Mouse (Mus musculus): ENCODE measurements around the gene Pidd1. TPM values are rescaled to one million over a fixed set of nuclear protein-coding genes. Genes with fewer than 3 reads are reported as not detected.
"Not testable (repeated sequence)": the region's sequence is repeated elsewhere in the genome, so short reads cannot be mapped to it uniquely, and the experiment has no call there.

The Pidd1 gene
- polyA plus RNA-seq, 1 experiment, result 2.7 TPM

DNA sequence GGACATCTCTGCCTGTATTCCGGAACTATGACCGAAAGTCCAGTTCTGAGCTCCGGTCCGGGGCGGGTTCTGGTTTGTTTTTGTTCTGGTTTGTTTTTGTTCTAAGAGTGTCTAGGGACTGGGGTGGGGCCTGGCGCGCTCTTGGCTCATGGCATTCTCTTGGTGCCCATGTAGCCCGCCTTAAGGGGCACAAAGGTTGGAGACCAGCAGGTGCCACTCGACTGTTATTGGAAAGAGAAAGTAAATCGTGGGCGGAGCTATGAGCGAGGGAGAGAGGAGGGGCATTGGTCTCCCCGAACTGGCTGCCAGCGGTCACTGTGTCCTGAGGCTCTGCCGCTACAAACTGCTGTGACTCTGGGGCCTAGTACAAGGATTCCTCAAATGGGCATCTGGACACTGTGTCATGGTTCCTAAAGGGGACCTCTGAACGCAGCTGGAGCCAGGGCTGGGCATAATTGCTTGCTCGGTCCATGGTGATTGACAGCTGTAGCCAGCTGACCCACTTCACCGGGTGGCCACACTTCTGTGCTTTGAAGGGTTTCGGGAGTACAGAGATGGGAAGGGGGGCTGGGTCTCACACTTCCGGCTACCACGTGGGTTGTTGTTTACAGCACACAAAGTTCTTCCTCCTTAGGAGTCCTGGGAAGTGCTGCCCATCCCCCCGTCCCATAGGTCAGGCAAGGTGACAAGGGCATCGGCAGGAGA lies 11.9 kb upstream of the Pidd1 start:
- TF ChIP-seq CTCF (IDR thresholded peaks at IDR 0.05; ENCODE audit: extremely low read depth, insufficient read depth, low read length) (no peak), POLR2A (IDR thresholded peaks at IDR 0.05; ENCODE audit: extremely low read depth, insufficient read depth, low read length) (no peak)
- peak overlapping the region; percentile 89 for H3K4me3 ChIP-seq (ENCODE audit: insufficient read depth, low read length)
- H3K27ac ChIP-seq (ENCODE audit: insufficient read depth, low read length), result peak overlapping the region; percentile 73
- H3K4me1 ChIP-seq (ENCODE audit: control insufficient read depth, insufficient read depth, low read length), result no peaks in the 10 kb centered on the region; the same call in 1 of the 2 replicates

DNA sequence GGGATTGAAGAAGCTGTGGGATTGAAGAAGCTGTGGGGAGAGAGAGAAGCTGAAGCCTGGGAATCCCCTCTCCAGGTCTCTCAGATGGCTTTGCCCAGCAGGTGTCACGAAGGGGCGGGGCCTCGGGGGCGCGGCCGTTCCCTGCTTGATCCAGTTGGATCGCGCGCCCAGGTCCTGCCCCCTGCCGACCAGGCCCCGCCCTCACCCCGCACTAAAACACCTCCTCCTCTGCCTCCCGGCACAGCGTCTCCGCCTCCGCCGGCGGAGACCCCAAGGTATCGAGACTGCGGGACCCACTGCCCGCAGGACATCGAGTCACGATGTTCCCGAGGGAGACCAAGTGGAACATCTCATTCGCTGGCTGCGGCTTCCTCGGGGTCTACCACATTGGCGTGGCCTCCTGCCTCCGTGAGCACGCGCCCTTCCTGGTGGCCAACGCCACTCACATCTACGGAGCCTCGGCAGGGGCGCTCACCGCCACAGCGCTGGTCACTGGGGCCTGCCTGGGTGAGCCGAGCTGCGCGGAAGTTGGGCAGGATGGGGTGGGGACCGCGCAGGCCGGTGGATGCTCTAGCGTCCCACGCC lies 11.2 kb upstream of the Pidd1 start, which contains the start of gene Pnpla2:
TSS of gene Pnpla2 (plus strand) at position 232 of the 585 bp plus-strand sequence.
- H3K4me1 ChIP-seq (ENCODE audit: control insufficient read depth, insufficient read depth, low read length), result no peaks in the 10 kb centered on the region; the same call in 1 of the 2 replicates
- TF ChIP-seq POLR2A (IDR thresholded peaks at IDR 0.05; ENCODE audit: extremely low read depth, insufficient read depth, low read length), result peak; percentile 91
- TF ChIP-seq CTCF (IDR thresholded peaks at IDR 0.05; ENCODE audit: extremely low read depth, insufficient read depth, low read length), result no peak
- H3K4me3 ChIP-seq (ENCODE audit: insufficient read depth, low read length), result peak within 1 kb of the TSS; percentile 89
- H3K27ac ChIP-seq (ENCODE audit: insufficient read depth, low read length), result peak within 1 kb of the TSS; percentile 73

DNA sequence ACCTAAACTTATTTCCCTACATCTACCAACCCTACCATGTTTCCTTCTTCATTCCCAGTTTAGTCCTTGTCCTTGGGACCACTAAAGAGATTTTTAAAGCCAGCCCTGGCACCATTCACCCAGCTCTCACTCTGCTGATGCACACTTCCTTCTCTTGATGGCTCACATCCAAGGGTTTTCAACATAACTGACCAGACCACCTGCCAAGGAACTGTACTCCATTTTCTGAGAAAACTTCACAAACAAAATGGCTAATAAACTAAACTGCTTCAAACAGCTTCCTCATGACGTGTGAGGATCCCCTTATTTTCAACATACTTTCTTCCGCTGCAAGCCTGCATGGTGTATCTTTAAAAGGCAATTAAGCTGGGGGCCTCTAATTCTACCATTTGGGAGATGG lies 9.8 kb upstream of the Pidd1 start:
- Histone ChIP-seq H3K4me1 (ENCODE audit: control insufficient read depth, insufficient read depth, low read length) (peaks cover 1% of the 10 kb centered on the region), H3K4me3 (ENCODE audit: insufficient read depth, low read length) (no peak overlapping the region), H3K27ac (ENCODE audit: insufficient read depth, low read length) (no peak overlapping the region)
- no peak for TF ChIP-seq POLR2A (IDR thresholded peaks at IDR 0.05; ENCODE audit: extremely low read depth, insufficient read depth, low read length)
- no peak for TF ChIP-seq CTCF (IDR thresholded peaks at IDR 0.05; ENCODE audit: extremely low read depth, insufficient read depth, low read length)

DNA sequence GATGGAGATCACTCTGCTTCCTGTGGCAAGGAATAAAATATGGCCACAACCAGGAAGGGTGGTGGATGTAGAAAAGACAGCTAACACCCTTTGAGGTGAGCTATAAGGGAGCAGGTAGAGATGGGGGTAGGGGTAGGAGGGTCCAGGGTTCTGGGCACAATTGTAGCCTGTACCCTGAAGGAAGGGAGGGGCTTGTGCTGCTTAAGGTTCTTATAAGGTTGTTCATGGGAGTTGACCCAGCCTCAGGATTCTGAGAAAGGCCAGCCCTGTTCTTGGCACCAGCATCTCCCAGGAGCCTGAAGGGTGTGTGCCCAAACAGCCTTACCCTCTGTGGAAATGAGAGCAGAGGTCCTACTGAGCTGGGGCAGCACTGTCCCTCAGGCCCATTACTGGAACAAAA lies 8.1 kb upstream of the Pidd1 start:
- TF ChIP-seq POLR2A (IDR thresholded peaks at IDR 0.05; ENCODE audit: extremely low read depth, insufficient read depth, low read length), result no peak
- TF ChIP-seq CTCF (IDR thresholded peaks at IDR 0.05; ENCODE audit: extremely low read depth, insufficient read depth, low read length), result no peak
- no peak overlapping the region for H3K27ac ChIP-seq (ENCODE audit: insufficient read depth, low read length)
- H3K4me3 ChIP-seq (ENCODE audit: insufficient read depth, low read length), result no peak overlapping the region
- peaks cover 4% of the 10 kb centered on the region for H3K4me1 ChIP-seq (ENCODE audit: control insufficient read depth, insufficient read depth, low read length)

DNA sequence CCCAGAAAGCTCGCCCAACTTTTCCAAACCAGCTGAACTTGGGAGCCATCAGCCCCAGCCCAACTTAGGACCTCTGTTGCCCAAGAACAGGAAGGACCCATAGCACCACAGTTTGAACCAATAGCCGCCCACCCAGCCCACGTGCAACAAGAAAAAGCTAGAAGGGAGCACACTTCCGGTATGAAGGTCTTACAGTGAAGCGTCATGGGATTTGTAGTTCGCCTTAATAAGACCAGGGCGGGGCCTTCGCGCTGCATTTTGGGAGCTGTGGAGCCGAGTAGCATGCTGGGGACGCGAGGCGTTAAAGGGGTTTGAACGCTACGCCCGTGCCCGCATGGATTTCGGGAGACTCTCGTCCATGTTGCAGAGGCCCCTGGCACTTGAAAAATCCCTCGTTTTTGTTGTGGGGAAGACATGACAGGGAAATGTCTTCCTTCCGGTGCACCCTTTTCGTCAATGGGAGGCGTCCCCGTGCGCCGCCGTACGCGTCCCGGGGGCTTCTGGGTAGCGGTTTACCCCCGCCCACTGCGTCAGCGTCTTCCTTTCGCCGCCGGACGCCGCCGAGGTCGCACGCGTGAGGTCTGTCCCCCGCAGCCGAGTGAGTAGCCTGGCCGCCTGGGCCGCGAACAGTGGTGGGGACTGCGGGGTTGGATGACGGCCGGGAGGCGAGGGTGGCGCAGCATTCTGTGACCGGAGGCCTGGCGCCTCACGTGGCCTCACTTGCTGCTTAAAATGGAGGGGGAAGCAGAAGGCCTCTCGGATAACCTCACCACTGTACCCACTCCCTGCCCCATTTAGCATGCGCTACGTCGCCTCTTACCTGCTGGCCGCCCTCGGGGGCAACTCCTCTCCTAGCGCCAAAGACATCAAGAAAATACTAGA lies 3.5 kb upstream of the Pidd1 start, which contains the start of gene Rplp2:
TSS of gene Rplp2 (plus strand) at position 261 of the 882 bp plus-strand sequence.
- TF ChIP-seq POLR2A (IDR thresholded peaks at IDR 0.05; ENCODE audit: extremely low read depth, insufficient read depth, low read length) (peak; percentile 81), CTCF (IDR thresholded peaks at IDR 0.05; ENCODE audit: extremely low read depth, insufficient read depth, low read length) (no peak)
- Histone ChIP-seq H3K4me1 (ENCODE audit: control insufficient read depth, insufficient read depth, low read length) (peaks cover 4% of the 10 kb centered on the region; the same call in 1 of the 2 replicates), H3K27ac (ENCODE audit: insufficient read depth, low read length) (peak within 1 kb of the TSS; percentile 96), H3K4me3 (ENCODE audit: insufficient read depth, low read length) (peak within 1 kb of the TSS; percentile 80)

DNA sequence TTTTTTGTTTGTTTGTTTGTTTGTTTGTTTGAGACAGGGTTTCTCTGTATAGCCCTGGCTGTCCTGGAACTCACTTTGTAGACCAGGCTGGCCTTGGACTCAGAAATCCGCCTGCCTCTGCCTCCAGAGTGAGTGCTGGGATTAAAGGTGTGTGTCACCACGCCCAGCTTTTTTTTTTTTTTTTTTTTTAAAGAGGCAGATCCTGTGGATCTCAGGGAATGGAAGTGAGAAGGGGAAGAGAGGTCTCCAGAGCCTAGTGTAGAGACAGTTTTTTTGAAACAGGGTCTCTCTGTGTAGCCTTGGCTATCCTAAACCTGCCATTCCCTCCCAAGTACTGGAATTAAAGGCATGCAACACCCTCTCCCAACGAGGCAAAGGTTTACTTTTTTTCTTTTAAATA lies 2.5 kb upstream of the Pidd1 start:
- not testable (repeated sequence) for H3K4me3 ChIP-seq (ENCODE audit: insufficient read depth, low read length); H3K4me1 ChIP-seq (ENCODE audit: control insufficient read depth, insufficient read depth, low read length); H3K27ac ChIP-seq (ENCODE audit: insufficient read depth, low read length)

DNA sequence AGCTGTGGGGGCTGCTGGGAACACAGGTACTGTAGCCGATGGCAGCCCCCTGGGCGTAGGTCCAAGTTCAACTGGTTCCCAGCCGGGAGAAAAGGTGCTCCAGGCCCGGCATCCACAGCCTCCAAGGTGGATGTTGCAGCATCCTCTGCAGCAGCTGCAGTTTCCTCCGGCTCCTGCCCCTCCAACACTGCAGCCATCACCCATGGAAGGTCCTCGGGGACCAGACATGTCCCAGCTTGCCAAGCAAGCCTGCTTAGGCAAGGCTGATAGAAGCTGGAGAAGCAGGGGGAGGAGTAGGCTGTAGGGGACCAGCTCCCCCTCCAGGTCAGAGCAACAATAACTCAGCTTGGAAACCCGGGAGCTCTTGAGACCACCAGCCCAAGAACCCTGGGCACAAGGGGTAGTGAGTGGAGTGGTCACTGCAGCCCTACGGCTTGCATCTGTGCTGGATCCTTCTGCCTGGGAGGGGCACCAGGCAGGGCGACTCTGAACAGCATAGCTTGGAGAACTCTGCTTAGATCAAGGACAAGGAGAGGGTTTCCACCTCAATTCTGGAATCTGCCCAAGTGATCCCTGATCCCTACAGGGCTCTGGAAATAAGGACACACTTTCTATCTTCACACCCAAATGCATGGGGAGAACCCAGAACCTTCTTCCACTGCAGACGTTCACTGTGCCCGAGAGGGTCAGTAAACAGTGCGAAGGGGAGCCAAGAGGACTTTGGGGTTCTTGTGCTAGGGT lies 574 bp downstream of the Pidd1 start:
- Histone ChIP-seq H3K4me1 (ENCODE audit: control insufficient read depth, insufficient read depth, low read length) (no peaks in the 10 kb centered on the region; the same call in 1 of the 2 replicates), H3K27ac (ENCODE audit: insufficient read depth, low read length) (no peak overlapping the region), H3K4me3 (ENCODE audit: insufficient read depth, low read length) (no peak overlapping the region)
- TF ChIP-seq CTCF (IDR thresholded peaks at IDR 0.05; ENCODE audit: extremely low read depth, insufficient read depth, low read length), result no peak
- TF ChIP-seq POLR2A (IDR thresholded peaks at IDR 0.05; ENCODE audit: extremely low read depth, insufficient read depth, low read length), result no peak

DNA sequence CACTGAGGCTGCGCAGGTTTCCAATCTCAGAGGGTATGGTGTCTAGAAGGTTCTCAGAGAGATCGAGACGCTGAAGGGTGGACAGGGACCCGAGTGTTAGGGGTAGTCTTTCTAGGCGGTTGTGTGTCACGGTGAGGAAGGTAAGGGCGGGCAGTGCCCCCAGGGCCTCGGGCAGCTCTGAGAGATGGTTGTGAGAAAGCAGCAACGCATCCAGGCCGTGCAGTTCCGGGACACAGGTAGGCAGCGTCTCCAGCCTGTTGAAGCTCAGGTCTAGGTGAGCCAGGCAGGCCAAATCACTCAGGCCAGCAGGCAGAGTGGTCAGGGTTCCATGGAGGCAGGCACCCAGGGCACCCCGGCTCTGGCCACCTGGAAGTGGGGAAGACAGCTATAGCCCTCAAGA lies 1.6 kb downstream of the Pidd1 start:
- Histone ChIP-seq H3K4me3 (ENCODE audit: insufficient read depth, low read length) (no peak overlapping the region), H3K27ac (ENCODE audit: insufficient read depth, low read length) (no peak overlapping the region), H3K4me1 (ENCODE audit: control insufficient read depth, insufficient read depth, low read length) (no peaks in the 10 kb centered on the region)
- TF ChIP-seq CTCF (IDR thresholded peaks at IDR 0.05; ENCODE audit: extremely low read depth, insufficient read depth, low read length) (no peak), POLR2A (IDR thresholded peaks at IDR 0.05; ENCODE audit: extremely low read depth, insufficient read depth, low read length) (no peak)

DNA sequence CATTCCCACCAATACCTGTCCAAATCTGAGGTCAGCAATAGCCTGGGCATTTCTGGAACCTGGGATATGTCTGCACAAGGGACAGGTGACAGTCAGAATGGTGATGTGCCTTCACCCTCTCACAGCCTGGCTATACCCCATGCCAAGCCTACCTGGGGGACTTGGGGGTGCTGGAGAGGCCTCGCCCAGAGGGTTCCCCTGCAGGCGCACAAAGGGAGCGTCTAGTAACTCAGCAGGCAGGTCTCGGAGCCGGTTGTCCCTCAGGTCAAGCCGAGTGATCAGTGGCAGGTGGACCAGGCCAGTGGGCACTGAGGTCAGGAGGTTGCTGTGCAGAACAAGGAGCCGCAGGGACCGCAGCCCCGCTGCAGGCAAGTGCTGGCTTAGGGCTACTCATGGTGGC lies 2.4 kb downstream of the Pidd1 start:
- Histone ChIP-seq H3K27ac (ENCODE audit: insufficient read depth, low read length) (no peak overlapping the region), H3K4me1 (ENCODE audit: control insufficient read depth, insufficient read depth, low read length) (no peaks in the 10 kb centered on the region; the same call in 1 of the 2 replicates), H3K4me3 (ENCODE audit: insufficient read depth, low read length) (no peak overlapping the region)
- TF ChIP-seq POLR2A (IDR thresholded peaks at IDR 0.05; ENCODE audit: extremely low read depth, insufficient read depth, low read length) (no peak), CTCF (IDR thresholded peaks at IDR 0.05; ENCODE audit: extremely low read depth, insufficient read depth, low read length) (no peak)
